Mouse (Mus musculus): ENCODE results near the gene Evi5l.
A peak's percentile ranks its signal among the peaks of the same experiment; 100 is the strongest.
"Not testable (repeated sequence)": the region's sequence is repeated elsewhere in the genome, so short reads cannot be mapped to it uniquely, and the experiment has no call there.

The Evi5l gene

GRCm38 (mm10) chr8:4239193-4239890, 73.0 kb downstream of the Evi5l start:
- DNase-seq (ENCODE audit: low spot score) = no peak

- no peak for DNase-seq (ENCODE audit: low spot score)
Observed at GRCm38 (mm10) chr8:4245061-4245460, 78.7 kb downstream of the Evi5l start.

GRCm38 (mm10) chr8:4245737-4246136, 79.4 kb downstream of the Evi5l start:
- DNase-seq (ENCODE audit: low spot score) = no peak

GRCm38 (mm10) chr8:4247241-4247640, 80.9 kb downstream of the Evi5l start:
- no peak for DNase-seq (ENCODE audit: low spot score)

GRCm38 (mm10) chr8:4247951-4248540, 81.7 kb downstream of the Evi5l start, which contains the start of gene Tgfbr3l:
Gene Tgfbr3l, plus strand, starts transcription at chr8:4248214.
- DNase-seq (ENCODE audit: low spot score) = no peak

- no peak for DNase-seq (ENCODE audit: low spot score)
Observed at GRCm38 (mm10) chr8:4249213-4249612, 82.8 kb downstream of the Evi5l start.

GRCm38 (mm10) chr8:4250306-4250970, 84.1 kb downstream of the Evi5l start:
- DNase-seq (ENCODE audit: low spot score) = peak; percentile 62

- no peak for DNase-seq (ENCODE audit: low spot score)
Observed at GRCm38 (mm10) chr8:4252116-4252760, 85.9 kb downstream of the Evi5l start.

- DNase-seq (ENCODE audit: low spot score) = peak; percentile 94
Observed at GRCm38 (mm10) chr8:4252934-4253841, 86.8 kb downstream of the Evi5l start, which contains the start of gene Snapc2. Gene Snapc2, plus strand, starts transcription at chr8:4253080.

- DNase-seq (ENCODE audit: low spot score) = no peak
Observed at GRCm38 (mm10) chr8:4254001-4254400, 87.6 kb downstream of the Evi5l start.

GRCm38 (mm10) chr8:4255471-4255870, 89.1 kb downstream of the Evi5l start:
- DNase-seq (ENCODE audit: low spot score) = not testable (repeated sequence)

GRCm38 (mm10) chr8:4256911-4257310, 90.5 kb downstream of the Evi5l start:
- DNase-seq (ENCODE audit: low spot score) = no peak

- DNase-seq (ENCODE audit: low spot score) = no peak
Observed at GRCm38 (mm10) chr8:4257350-4257749, 91.0 kb downstream of the Evi5l start.

- peak; percentile 62 for DNase-seq (ENCODE audit: low spot score)
Observed at GRCm38 (mm10) chr8:4258233-4258632, 91.9 kb downstream of the Evi5l start.

- peak; percentile 45 for DNase-seq (ENCODE audit: low spot score)
Observed at GRCm38 (mm10) chr8:4258678-4259077, 92.3 kb downstream of the Evi5l start.

GRCm38 (mm10) chr8:4259125-4259804, 92.9 kb downstream of the Evi5l start, which contains the start of gene Ctxn1:
Gene Ctxn1, minus strand, starts transcription at chr8:4259274.
- DNase-seq (ENCODE audit: low spot score) = peak; percentile 93

- DNase-seq (ENCODE audit: low spot score) = no peak
Observed at GRCm38 (mm10) chr8:4259805-4260170, 93.4 kb downstream of the Evi5l start.
